Mouse (Mus musculus) forebrain, embryonic 12.5 days (tissue): ENCODE data around the gene Entpd1. TPM values are rescaled to one million over a fixed set of nuclear protein-coding genes. Genes with fewer than 3 reads are reported as not detected.

Experiments used
- ATAC-seq: fragments of 200-750 bp; cut with Nextera tagmentation; 2 replicates; pipeline ENCODE4 v1.8.0; 2017; ENCODE audit warnings: moderate TSS enrichment; ENCODE audit not compliant: low FRiP score
- H3K27ac ChIP-seq: fragments of 300-500 bp; sonication (generic); 2 replicates; pipeline ENCODE4 v1.5.1; 2016; ENCODE audit warnings: mild to moderate bottlenecking
- H3K27me3 ChIP-seq: fragments of 300-500 bp; sonication (generic); 2 replicates; pipeline ENCODE4 v1.6.1; 2016; ENCODE audit warnings: mild to moderate bottlenecking
- H3K36me3 ChIP-seq: fragments of 300-500 bp; sonication (generic); replicated peaks from 2 replicates; pipeline ENCODE4 v1.6.1; 2016; ENCODE audit warnings: mild to moderate bottlenecking
- H3K4me1 ChIP-seq: fragments of 300-500 bp; sonication (generic); 2 replicates; pipeline ENCODE4 v1.6.1; 2016
- H3K4me2 ChIP-seq: fragments of 300-500 bp; sonication (generic); 2 replicates; pipeline ENCODE4 v1.6.1; 2016; ENCODE audit warnings: mild to moderate bottlenecking, moderate library complexity
- H3K4me3 ChIP-seq: fragments of 300-500 bp; sonication (generic); replicated peaks from 2 replicates; pipeline ENCODE4 v1.5.1; 2016; ENCODE audit warnings: mild to moderate bottlenecking
- H3K9ac ChIP-seq: fragments of 300-500 bp; sonication (generic); 2 replicates; pipeline ENCODE4 v1.6.1; 2016; ENCODE audit warnings: mild to moderate bottlenecking
- H3K9me3 ChIP-seq: fragments of 300-500 bp; sonication (generic); 2 replicates; pipeline ENCODE4 v1.6.1; 2016
- WGBS: fragments of 180-500 bp; shearing (Covaris S2); methylation state at CpG from one replicate; pipeline ENCODE4 v1.1.7; 2016; 5-methylcytosine and 5-hydroxymethylcytosine counted together
- polyA plus RNA-seq: library from polyadenylated mRNA; unstranded; fragments of >200 nt; fragmentation: Nextera tagmentation; extraction: Ambion mirVana; gene quantifications from 2 replicates; pipeline ENCODE4 v1.2.1, GENCODE M21; 2016

The Entpd1 gene
- polyA plus RNA-seq, 1 experiment from 2014 or later = 12.6 TPM

- Histone ChIP-seq H3K4me1 (peaks cover 16% of the 10 kb centered on the region), H3K9ac (peak overlapping the region; percentile 48), H3K27me3 (no peaks in the 10 kb centered on the region), H3K27ac (peak overlapping the region; percentile 77), H3K4me3 (peak overlapping the region; percentile 17; the same call in 1 of the 2 replicates), H3K36me3 (0 out of 2 replicates have a peak, but pooled peaks cover 4% of the 10 kb centered on the region), H3K9me3 (no peaks in the 10 kb centered on the region), H3K4me2 (peak overlapping the region; percentile 46)
- 18% methylated on average over 17 of the region's 17 CpGs for WGBS
- peak; percentile 96 for ATAC-seq
These were observed 124.7 kb downstream of the Entpd1 start for GRCm38 (mm10) chr19:40736680-40737512.

GRCm38 (mm10) chr19:40737613-40738012 lies 125.4 kb downstream of the Entpd1 start:
- no peaks in the 10 kb centered on the region for H3K27me3 ChIP-seq
- peaks cover 16% of the 10 kb centered on the region for H3K4me1 ChIP-seq
- 83% methylated on average over 5 of the region's 5 CpGs for WGBS
- H3K4me3 ChIP-seq = peak overlapping the region; percentile 17; the same call in 1 of the 2 replicates
- H3K9me3 ChIP-seq = no peaks in the 10 kb centered on the region
- H3K9ac ChIP-seq = peak overlapping the region; percentile 48
- 0 out of 2 replicates have a peak, but pooled peaks have one; percentile 4 for ATAC-seq
- peak overlapping the region; percentile 46 for H3K4me2 ChIP-seq
- peak overlapping the region; percentile 77 for H3K27ac ChIP-seq
- 0 out of 2 replicates have a peak, but pooled peaks cover 4% of the 10 kb centered on the region for H3K36me3 ChIP-seq

GRCm38 (mm10) chr19:40738683-40739324 lies 126.6 kb downstream of the Entpd1 start:
- H3K27ac ChIP-seq = no peak overlapping the region
- ATAC-seq = no peak
- WGBS = 89% methylated on average over 13 of the region's 13 CpGs

GRCm38 (mm10) chr19:40746603-40747002 lies 134.4 kb downstream of the Entpd1 start:
- H3K27ac ChIP-seq = no peak overlapping the region
- no peak overlapping the region for H3K9ac ChIP-seq
- H3K27me3 ChIP-seq = no peaks in the 10 kb centered on the region
- H3K4me1 ChIP-seq = no peaks in the 10 kb centered on the region
- H3K9me3 ChIP-seq = no peaks in the 10 kb centered on the region
- H3K4me2 ChIP-seq = no peak overlapping the region
- H3K36me3 ChIP-seq = no peaks in the 10 kb centered on the region
- ATAC-seq = no peak
- no peak overlapping the region for H3K4me3 ChIP-seq
- WGBS = 44% methylated on average over 4 of the region's 4 CpGs

More at GRCm38 (mm10) chr19:40738683-40739324, 126.6 kb downstream of the Entpd1 start:
- no peaks in the 10 kb centered on the region for H3K27me3 ChIP-seq
- H3K9me3 ChIP-seq = no peaks in the 10 kb centered on the region
- no peak overlapping the region for H3K4me2 ChIP-seq
- 0 out of 2 replicates have a peak, but pooled peaks cover 4% of the 10 kb centered on the region for H3K36me3 ChIP-seq
- no peak overlapping the region for H3K4me3 ChIP-seq
- no peak overlapping the region for H3K9ac ChIP-seq
- H3K4me1 ChIP-seq = peaks cover 14% of the 10 kb centered on the region

- Histone ChIP-seq H3K36me3 (no peaks in the 10 kb centered on the region), H3K9me3 (no peaks in the 10 kb centered on the region), H3K27me3 (no peaks in the 10 kb centered on the region), H3K4me3 (no peak within 1 kb of the TSS), H3K9ac (no peak within 1 kb of the TSS), H3K4me2 (no peak within 1 kb of the TSS), H3K27ac (no peak within 1 kb of the TSS), H3K4me1 (no peaks in the 10 kb centered on the region)
- 71% methylated on average over 17 of the region's 17 CpGs for WGBS
- ATAC-seq = no peak
These were observed 136.4 kb downstream of the Entpd1 start, which contains the start of gene Cc2d2b for GRCm38 (mm10) chr19:40748559-40748958. Cc2d2b (plus strand) TSS chr19:40748753.

- no peak overlapping the region for H3K27ac ChIP-seq
- no peak overlapping the region for H3K4me3 ChIP-seq
- H3K9ac ChIP-seq = no peak overlapping the region
- 74% methylated on average over 2 of the region's 2 CpGs for WGBS
- H3K4me2 ChIP-seq = no peak overlapping the region
- peaks cover 6% of the 10 kb centered on the region; the same call in 1 of the 2 replicates for H3K4me1 ChIP-seq
- H3K9me3 ChIP-seq = no peaks in the 10 kb centered on the region
- H3K27me3 ChIP-seq = no peaks in the 10 kb centered on the region
- no peak for ATAC-seq
- H3K36me3 ChIP-seq = no peaks in the 10 kb centered on the region
These were observed 142.1 kb downstream of the Entpd1 start for GRCm38 (mm10) chr19:40754311-40754710.

GRCm38 (mm10) chr19:40760071-40760470 lies 147.9 kb downstream of the Entpd1 start:
- WGBS = 70% methylated on average over 2 of the region's 2 CpGs

GRCm38 (mm10) chr19:40762023-40762759 lies 150.0 kb downstream of the Entpd1 start:
- Histone ChIP-seq H3K36me3 (no peaks in the 10 kb centered on the region), H3K4me3 (peak overlapping the region; percentile 15; the same call in 1 of the 2 replicates), H3K4me2 (peak overlapping the region; percentile 49), H3K27ac (no peak overlapping the region), H3K4me1 (0 out of 2 replicates have a peak, but pooled peaks cover 6% of the 10 kb centered on the region), H3K9me3 (no peaks in the 10 kb centered on the region), H3K9ac (peak overlapping the region; percentile 7; the same call in 1 of the 2 replicates), H3K27me3 (peaks cover 11% of the 10 kb centered on the region; the same call in 1 of the 2 replicates)
- WGBS = 41% methylated on average over 22 of the region's 22 CpGs
- ATAC-seq = 0 out of 2 replicates have a peak, but pooled peaks have one; percentile 36

More at GRCm38 (mm10) chr19:40760071-40760470, 147.9 kb downstream of the Entpd1 start:
- H3K36me3 ChIP-seq = no peaks in the 10 kb centered on the region
- no peak overlapping the region for H3K27ac ChIP-seq
- no peak for ATAC-seq
- H3K4me1 ChIP-seq = 0 out of 2 replicates have a peak, but pooled peaks cover 6% of the 10 kb centered on the region
- no peaks in the 10 kb centered on the region for H3K9me3 ChIP-seq
- no peak overlapping the region for H3K4me2 ChIP-seq
- no peak overlapping the region for H3K4me3 ChIP-seq
- H3K27me3 ChIP-seq = peaks cover 11% of the 10 kb centered on the region; the same call in 1 of the 2 replicates
- H3K9ac ChIP-seq = no peak overlapping the region

GRCm38 (mm10) chr19:40767189-40767588 lies 155.0 kb downstream of the Entpd1 start:
- no peak for ATAC-seq
- Histone ChIP-seq H3K27ac (no peak overlapping the region), H3K9ac (no peak overlapping the region), H3K4me3 (no peak overlapping the region), H3K27me3 (peaks cover 5% of the 10 kb centered on the region; the same call in 1 of the 2 replicates), H3K4me1 (0 out of 2 replicates have a peak, but pooled peaks cover 2% of the 10 kb centered on the region), H3K4me2 (no peak overlapping the region), H3K36me3 (no peaks in the 10 kb centered on the region), H3K9me3 (no peaks in the 10 kb centered on the region)
- WGBS = 84% methylated on average over 2 of the region's 2 CpGs

- Histone ChIP-seq H3K36me3 (no peaks in the 10 kb centered on the region), H3K9me3 (no peaks in the 10 kb centered on the region), H3K4me3 (no peak overlapping the region), H3K27ac (no peak overlapping the region), H3K27me3 (no peaks in the 10 kb centered on the region), H3K9ac (no peak overlapping the region), H3K4me1 (no peaks in the 10 kb centered on the region), H3K4me2 (no peak overlapping the region)
- 47% methylated on average over 7 of the region's 7 CpGs for WGBS
- ATAC-seq = no peak
These were observed 157.2 kb downstream of the Entpd1 start for GRCm38 (mm10) chr19:40769341-40769770.

GRCm38 (mm10) chr19:40788004-40788714 lies 176.0 kb downstream of the Entpd1 start:
- Histone ChIP-seq H3K9ac (no peak overlapping the region), H3K4me3 (no peak overlapping the region), H3K27ac (no peak overlapping the region), H3K36me3 (no peaks in the 10 kb centered on the region), H3K4me2 (no peak overlapping the region), H3K27me3 (no peaks in the 10 kb centered on the region; the same call in 1 of the 2 replicates), H3K9me3 (no peaks in the 10 kb centered on the region), H3K4me1 (no peaks in the 10 kb centered on the region)
- WGBS = 78% methylated on average over 15 of the region's 15 CpGs
- no peak for ATAC-seq
